Mouse (Mus musculus): Measurements from ENCODE around the gene Exo5.

Gene Exo5

GRCm38 (mm10) chr4:120924554-120925299 is at the start of gene Exo5:
TSS of gene Exo5 (minus strand) at chr4:120925017.
- peak; percentile 93 for DNase-seq

DNA sequence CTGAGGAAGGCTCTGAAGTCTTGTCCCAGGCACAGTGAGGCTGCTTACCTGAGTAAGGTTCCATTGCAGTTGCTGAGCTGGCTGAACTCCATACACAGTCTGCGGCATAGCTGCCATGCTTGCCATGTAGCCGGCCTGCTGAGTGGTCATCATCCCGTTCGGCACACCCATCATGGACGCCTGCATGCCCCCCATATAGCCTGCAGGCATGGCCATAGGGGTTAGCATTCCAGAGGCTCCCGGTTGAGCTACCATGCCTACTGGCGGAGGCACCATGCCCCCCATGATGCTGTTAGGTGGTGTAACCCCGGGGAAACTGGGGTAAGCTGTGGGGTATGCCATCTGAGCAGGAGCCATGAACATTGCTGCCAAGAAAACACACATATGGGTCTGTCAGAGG is 47.0 kb upstream of the Exo5 start:
- DNase-seq, result no peak

GRCm38 (mm10) chr4:120969382-120970146 is 44.7 kb upstream of the Exo5 start:
- DNase-seq, result peak; percentile 38

- DNase-seq, result no peak
These were observed 43.7 kb upstream of the Exo5 start for GRCm38 (mm10) chr4:120968486-120968885.

DNA sequence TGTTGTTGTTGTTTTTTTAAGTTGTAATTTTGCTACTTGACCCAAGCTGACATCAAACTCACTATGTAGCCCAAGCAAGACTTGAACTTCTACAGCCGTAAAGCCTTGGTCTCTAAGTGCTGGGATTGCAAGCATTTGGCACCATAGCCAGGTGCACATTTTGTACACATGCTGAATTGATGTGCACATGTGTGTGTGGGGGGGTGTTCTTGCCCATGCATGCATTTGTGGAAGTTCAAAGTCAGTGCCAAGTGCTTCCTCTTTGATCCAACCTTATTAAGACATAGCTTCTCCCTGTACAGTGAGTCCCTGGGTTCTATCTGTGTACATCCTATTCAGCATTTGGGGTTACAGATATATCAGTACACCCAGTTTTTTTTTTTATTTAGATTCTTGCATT is 30.8 kb upstream of the Exo5 start:
- no peak for DNase-seq

DNA sequence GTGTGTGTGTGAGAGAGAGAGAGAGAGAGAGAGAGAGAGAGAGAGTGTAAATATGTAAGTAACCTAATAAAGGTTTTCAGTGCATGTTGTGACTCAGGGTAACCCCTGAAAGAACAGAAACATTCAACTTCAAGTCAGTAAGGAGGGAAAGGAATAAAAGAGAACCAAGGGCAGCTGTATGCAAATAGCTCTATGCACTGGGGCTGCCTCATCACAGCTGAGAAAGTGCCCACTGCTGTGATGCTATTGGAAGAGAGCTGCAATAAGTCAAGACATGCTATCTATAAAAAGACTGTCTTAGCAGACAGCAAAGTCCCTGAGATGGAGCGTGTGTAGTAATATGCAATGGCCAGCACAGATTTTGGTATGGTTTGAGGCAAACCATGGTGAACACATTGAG is 28.9 kb upstream of the Exo5 start:
- no peak for DNase-seq

GRCm38 (mm10) chr4:120953038-120953437 is 28.2 kb upstream of the Exo5 start:
- peak; percentile 41 for DNase-seq

GRCm38 (mm10) chr4:120952163-120952562 is 27.3 kb upstream of the Exo5 start:
- no peak for DNase-seq

DNA sequence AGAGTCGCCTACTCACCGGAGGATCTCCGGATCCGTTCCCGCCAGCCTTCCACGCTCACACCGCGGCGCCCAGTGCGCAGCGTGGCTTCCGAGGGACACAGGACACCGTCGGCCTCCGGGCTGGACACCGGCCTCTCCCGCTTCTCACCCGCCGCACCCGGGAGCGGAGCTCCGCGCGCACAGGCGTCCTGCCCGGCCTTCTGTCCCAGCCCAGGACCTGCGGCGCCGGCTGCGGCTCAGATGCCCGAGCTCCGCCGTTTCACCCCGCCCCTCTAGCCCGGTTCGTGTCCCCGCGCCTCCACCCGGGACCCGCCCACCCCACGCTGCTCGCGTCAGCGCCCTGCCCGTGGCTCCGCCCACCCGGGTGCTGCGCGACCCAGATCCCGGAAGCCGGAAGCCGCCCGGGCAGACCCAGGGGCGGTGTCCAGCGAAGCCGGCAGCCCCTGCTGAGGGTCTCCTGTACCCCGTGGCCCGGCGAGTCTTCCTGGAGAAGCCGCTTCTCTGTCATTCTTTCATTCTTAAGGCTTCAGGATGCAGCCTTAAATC is 26.7 kb upstream of the Exo5 start, which contains the start of gene Zfp69:
TSS of gene Zfp69 (minus strand) at position 272 of the 546 bp plus-strand sequence.
- peak; percentile 98 for DNase-seq

- DNase-seq, result no peak
These were observed 26.1 kb upstream of the Exo5 start for GRCm38 (mm10) chr4:120950763-120951427.

DNA sequence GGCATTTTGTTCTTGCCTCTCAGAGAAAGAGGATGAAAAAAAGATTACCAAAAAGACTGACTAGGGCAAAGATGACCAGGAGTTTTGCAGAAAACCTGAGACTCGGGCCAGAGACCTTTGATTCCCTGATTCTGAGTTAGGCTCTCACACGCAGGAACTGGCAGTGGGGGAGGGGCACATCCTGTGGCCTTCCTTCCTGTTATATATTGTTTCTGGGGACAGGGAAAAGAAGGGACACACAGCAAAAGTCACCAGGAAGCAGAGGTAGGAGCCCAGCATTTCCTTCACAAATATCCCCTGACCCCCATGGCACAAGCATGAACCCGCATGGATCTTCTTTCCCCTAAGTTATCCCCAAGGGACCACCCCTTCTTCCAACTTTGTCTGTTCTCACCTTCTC is 24.1 kb upstream of the Exo5 start:
- DNase-seq, result peak; percentile 44

- no peak for DNase-seq
These were observed 10.2 kb upstream of the Exo5 start for GRCm38 (mm10) chr4:120935006-120935405.

DNA sequence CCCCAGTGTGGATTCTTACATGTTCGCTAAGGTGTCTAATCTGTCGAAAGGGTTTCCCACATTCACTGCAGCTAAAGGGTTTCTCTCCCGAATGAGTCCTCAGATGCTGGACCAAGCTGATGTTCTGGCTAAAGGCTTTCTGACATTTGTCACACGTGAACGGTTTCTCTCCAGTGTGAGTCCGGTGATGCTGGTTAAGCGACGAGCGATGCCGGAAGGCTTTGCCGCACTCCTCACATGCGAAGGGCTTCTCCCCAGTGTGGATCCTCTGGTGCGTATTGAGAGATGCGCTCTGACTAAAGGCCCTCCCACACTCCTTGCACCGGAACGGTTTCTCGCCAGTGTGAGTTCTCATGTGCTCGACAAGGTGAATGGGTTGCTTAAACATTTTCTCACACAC is 5.9 kb upstream of the Exo5 start:
- DNase-seq, result no peak

- DNase-seq, result no peak
These were observed 3.9 kb upstream of the Exo5 start for GRCm38 (mm10) chr4:120928686-120929085.

GRCm38 (mm10) chr4:120925386-120925785 is 569 bp upstream of the Exo5 start:
- DNase-seq, result peak; percentile 54

- DNase-seq, result no peak
These were observed 3.4 kb downstream of the Exo5 start for GRCm38 (mm10) chr4:120921461-120921860.

DNA sequence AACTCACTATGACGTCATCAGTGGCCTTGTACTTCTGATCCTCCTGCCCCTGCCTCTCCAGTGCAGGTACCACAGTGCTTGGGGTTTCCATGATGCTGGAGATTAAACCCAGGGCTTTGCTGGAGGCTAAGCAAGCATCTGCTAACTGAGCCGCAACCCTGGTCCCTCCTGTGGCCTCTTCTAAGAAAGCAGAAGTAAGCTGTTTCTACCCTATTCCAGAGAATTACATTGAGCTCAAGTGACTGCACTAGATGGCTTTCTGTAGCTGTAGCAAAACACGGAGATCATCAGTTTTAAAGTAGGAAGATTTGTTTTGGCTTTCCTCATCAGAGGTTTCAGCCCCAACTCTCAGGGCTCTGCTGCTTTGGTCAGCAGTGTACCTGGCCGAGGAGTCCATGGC is 10.3 kb downstream of the Exo5 start:
- no peak for DNase-seq

DNA sequence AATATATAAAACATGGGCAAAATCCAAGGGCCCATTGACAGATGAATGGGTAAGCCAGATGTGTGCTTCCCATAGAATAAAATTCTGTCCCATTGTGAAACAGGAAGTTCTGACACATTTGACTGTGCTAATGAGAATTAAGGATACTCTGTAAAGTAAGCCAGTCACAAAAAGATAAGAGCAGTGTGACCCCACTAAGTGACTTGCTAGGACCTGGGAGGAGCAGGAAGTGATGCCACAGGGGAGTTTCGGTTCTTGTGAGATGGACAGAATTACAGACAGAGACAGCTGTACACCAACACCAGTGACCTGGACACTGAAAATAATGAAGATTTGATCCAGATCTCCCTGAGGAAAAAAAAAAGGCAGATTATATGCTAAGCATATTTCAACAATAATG is 11.0 kb downstream of the Exo5 start:
- DNase-seq, result no peak

- DNase-seq, result no peak
These were observed 11.4 kb downstream of the Exo5 start for GRCm38 (mm10) chr4:120913443-120913842.

- no peak for DNase-seq
These were observed 12.0 kb downstream of the Exo5 start for GRCm38 (mm10) chr4:120912866-120913265.

DNA sequence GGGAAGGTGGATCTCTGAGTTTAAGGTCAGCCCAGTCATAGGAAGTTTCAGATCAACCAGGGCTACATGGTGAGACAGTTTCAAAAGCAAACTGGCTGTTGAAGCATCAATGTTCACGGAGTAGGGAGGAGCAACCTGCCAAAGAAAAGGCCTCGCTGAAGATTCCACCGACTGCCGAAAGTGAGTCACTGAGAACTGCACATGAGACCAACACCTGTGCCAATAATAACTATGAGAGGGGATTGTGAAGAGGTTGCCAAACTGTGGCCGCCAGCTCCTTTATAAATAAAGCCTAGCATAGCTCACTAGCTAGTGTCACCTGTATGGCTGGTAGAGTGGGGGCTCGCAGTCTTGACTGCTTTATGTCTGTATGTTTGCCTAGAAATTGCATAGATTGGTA is 13.7 kb downstream of the Exo5 start:
- DNase-seq, result no peak

DNA sequence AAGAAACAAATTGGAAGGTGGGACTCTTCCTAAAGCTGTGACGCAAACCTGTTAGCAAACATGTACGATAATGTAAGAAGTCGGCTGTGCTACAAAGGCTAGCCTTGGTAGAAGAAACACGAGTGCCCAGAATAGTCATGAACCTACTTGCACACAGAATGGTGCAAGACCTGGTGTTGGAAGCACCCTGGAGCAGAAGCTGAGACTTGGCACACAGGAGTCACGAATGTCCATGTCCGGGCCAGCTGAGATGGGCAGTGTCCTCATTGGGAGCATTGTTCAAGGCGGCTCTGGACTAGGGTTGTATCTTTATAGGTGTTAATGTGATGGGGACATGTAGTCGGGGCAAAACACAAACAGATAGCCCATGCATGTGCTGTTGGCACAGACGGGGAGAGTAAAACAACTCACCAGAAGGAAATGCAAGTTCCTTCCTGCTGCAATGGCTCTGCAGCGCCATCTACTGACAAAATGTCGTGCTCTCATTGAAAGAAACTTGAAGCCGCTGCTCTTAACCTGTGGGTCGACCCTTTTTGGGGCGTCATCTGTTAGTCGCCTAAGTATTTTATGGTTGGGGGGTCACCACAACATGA is 15.2 kb downstream of the Exo5 start:
- peak; percentile 75 for DNase-seq

DNA sequence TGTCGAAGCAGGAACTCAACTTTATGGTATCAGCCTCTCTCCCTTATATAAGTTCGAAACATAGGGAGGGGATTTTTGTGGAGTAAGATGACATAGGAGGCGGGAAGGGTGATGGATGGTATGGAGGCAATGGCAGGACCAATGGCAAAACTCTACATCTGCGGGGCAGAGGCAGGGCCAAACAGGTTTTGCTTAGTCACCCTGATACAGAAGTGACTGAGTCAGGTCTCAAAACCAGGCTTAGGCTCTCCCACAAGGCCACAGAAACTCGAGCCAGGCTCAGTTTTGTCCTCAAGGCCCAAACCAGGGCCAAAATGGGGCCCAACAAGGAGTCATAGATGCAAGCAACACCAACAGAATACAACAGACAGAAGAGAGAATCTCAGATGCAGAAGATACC is 19.2 kb downstream of the Exo5 start:
- DNase-seq, result no peak

Data from liver (tissue).